Mouse (Mus musculus) liver, embryonic 11.5 days (tissue): ENCODE results near the gene Atxn2. TPM values are rescaled to one million over a fixed set of nuclear protein-coding genes. Genes with fewer than 3 reads are reported as not detected.
"Not testable (repeated sequence)": the region's sequence is repeated elsewhere in the genome, so short reads cannot be mapped to it uniquely, and the experiment has no call there.

ENCODE experiments used
- ATAC-seq: fragments of 200-750 bp; cut with Nextera tagmentation; replicated peaks from 2 replicates; pipeline ENCODE4 v1.8.0; 2017; ENCODE audit warnings: moderate number of reproducible peaks, mild to moderate bottlenecking, moderate TSS enrichment, moderate library complexity; ENCODE audit not compliant: low FRiP score
- DNase-seq: peaks from one replicate; pipeline ENCODE4 v3.0.0-alpha.2; 2017; ENCODE audit warnings: low spot score
- H3K27ac ChIP-seq: fragments of 300-500 bp; sonication (generic); 2 replicates; pipeline ENCODE4 v1.5.1; 2014; ENCODE audit warnings: mild to moderate bottlenecking, low read depth, low read length, control low read depth
- H3K27me3 ChIP-seq: fragments of 300-500 bp; sonication (generic); replicated peaks from 2 replicates; pipeline ENCODE4 v1.6.1; 2014; ENCODE audit warnings: low read length, mixed read lengths; ENCODE audit not compliant: control insufficient read depth, insufficient read depth
- H3K36me3 ChIP-seq: fragments of 300-500 bp; sonication (generic); 2 replicates; pipeline ENCODE4 v1.6.1; 2014; ENCODE audit warnings: mild to moderate bottlenecking, low read length, moderate library complexity, mixed read lengths; ENCODE audit not compliant: control insufficient read depth, insufficient read depth
- H3K4me1 ChIP-seq: fragments of 300-500 bp; sonication (generic); replicated peaks from 2 replicates; pipeline ENCODE4 v1.6.1; 2014; ENCODE audit warnings: low read length, mixed read lengths; ENCODE audit not compliant: control insufficient read depth, insufficient read depth
- H3K4me2 ChIP-seq: fragments of 300-500 bp; sonication (generic); 2 replicates; pipeline ENCODE4 v1.6.1; 2014; ENCODE audit warnings: mild to moderate bottlenecking, control low read depth, moderate library complexity
- H3K4me3 ChIP-seq: fragments of 300-500 bp; sonication (generic); 2 replicates; pipeline ENCODE4 v1.5.1; 2014; ENCODE audit warnings: low read depth, low read length, control low read depth
- H3K9ac ChIP-seq: fragments of 300-500 bp; sonication (generic); 2 replicates; pipeline ENCODE4 v1.6.1; 2014; ENCODE audit warnings: low read depth, low read length, control low read depth
- H3K9me3 ChIP-seq: fragments of 300-500 bp; sonication (generic); 2 replicates; pipeline ENCODE4 v1.6.1; 2016; ENCODE audit warnings: low read length, inconsistent platforms, mixed read lengths; ENCODE audit not compliant: control insufficient read depth
- WGBS: fragments of 180-500 bp; shearing (Covaris S2); extraction: QIAGEN DNeasy Blood & Tissue Kit; methylation state at CpG from one replicate; pipeline ENCODE4 v1.1.7; 2014; 5-methylcytosine and 5-hydroxymethylcytosine counted together
- polyA plus RNA-seq: library from polyadenylated mRNA; unstranded; fragments of >200 nt; fragmentation: Nextera tagmentation; extraction: Ambion mirVana; gene quantifications from 2 replicates; pipeline ENCODE4 v1.2.1, GENCODE M21; 2014

Atxn2 gene
- polyA plus RNA-seq, 1 experiment from 2014 or later, result 63.9 TPM

GRCm38 (mm10) chr5:121685495-121685894 is 25.6 kb upstream of the Atxn2 start:
- H3K27ac ChIP-seq, result no peak overlapping the region

GRCm38 (mm10) chr5:121686113-121686898 is 24.8 kb upstream of the Atxn2 start:
- Histone ChIP-seq H3K4me2 (no peak overlapping the region), H3K4me3 (no peak overlapping the region), H3K9me3 (no peaks in the 10 kb centered on the region), H3K9ac (no peak overlapping the region), H3K27ac (no peak overlapping the region), H3K4me1 (no peaks in the 10 kb centered on the region), H3K27me3 (no peaks in the 10 kb centered on the region), H3K36me3 (peaks cover 33% of the 10 kb centered on the region)
- ATAC-seq (no peak), DNase-seq (no peak)
- WGBS, result 81% methylated on average over 15 of the region's 15 CpGs

More at GRCm38 (mm10) chr5:121685495-121685894, 25.6 kb upstream of the Atxn2 start:
- Histone ChIP-seq H3K4me3 (no peak overlapping the region), H3K36me3 (peaks cover 39% of the 10 kb centered on the region), H3K9me3 (no peaks in the 10 kb centered on the region), H3K4me1 (no peaks in the 10 kb centered on the region), H3K4me2 (no peak overlapping the region), H3K27me3 (no peaks in the 10 kb centered on the region), H3K9ac (no peak overlapping the region)
- WGBS, result 92% methylated on average over 6 of the region's 6 CpGs
- ATAC-seq (no peak), DNase-seq (no peak)

GRCm38 (mm10) chr5:121690482-121691211 is 20.5 kb upstream of the Atxn2 start:
- Histone ChIP-seq H3K27ac (no peak overlapping the region), H3K4me3 (no peak overlapping the region), H3K9me3 (no peaks in the 10 kb centered on the region), H3K4me1 (no peaks in the 10 kb centered on the region; the same call in 1 of the 2 replicates), H3K4me2 (no peak overlapping the region), H3K9ac (no peak overlapping the region; the same call in 1 of the 2 replicates), H3K27me3 (no peaks in the 10 kb centered on the region), H3K36me3 (peaks cover 6% of the 10 kb centered on the region)
- no peak for DNase-seq
- WGBS, result 80% methylated on average over 7 of the region's 7 CpGs
- no peak for ATAC-seq

GRCm38 (mm10) chr5:121691436-121691835 is 19.7 kb upstream of the Atxn2 start:
- not testable (repeated sequence) for DNase-seq, ATAC-seq, H3K4me1 ChIP-seq, H3K4me3 ChIP-seq, H3K9ac ChIP-seq, H3K27me3 ChIP-seq, H3K36me3 ChIP-seq, H3K4me2 ChIP-seq, H3K27ac ChIP-seq, H3K9me3 ChIP-seq
- WGBS, result 86% methylated on average over 7 of the region's 7 CpGs

- ATAC-seq (no peak), DNase-seq (no peak)
- 84% methylated on average over 4 of the region's 4 CpGs for WGBS
- Histone ChIP-seq H3K4me2 (no peak overlapping the region), H3K4me3 (no peak overlapping the region), H3K9me3 (no peaks in the 10 kb centered on the region), H3K36me3 (no peaks in the 10 kb centered on the region), H3K4me1 (no peaks in the 10 kb centered on the region; the same call in 1 of the 2 replicates), H3K27ac (no peak overlapping the region), H3K9ac (no peak overlapping the region), H3K27me3 (no peaks in the 10 kb centered on the region)
These were observed 18.2 kb upstream of the Atxn2 start for GRCm38 (mm10) chr5:121692897-121693296.

- no peaks in the 10 kb centered on the region for H3K27me3 ChIP-seq
- H3K4me1 ChIP-seq, result peaks cover 18% of the 10 kb centered on the region
- no peak overlapping the region for H3K27ac ChIP-seq
- H3K4me3 ChIP-seq, result no peak overlapping the region
- no peak overlapping the region for H3K9ac ChIP-seq
- no peak for DNase-seq
- no peak overlapping the region for H3K4me2 ChIP-seq
- ATAC-seq, result no peak
- no peaks in the 10 kb centered on the region for H3K36me3 ChIP-seq
- H3K9me3 ChIP-seq, result no peaks in the 10 kb centered on the region
- 77% methylated on average over 6 of the region's 6 CpGs for WGBS
These were observed 14.4 kb upstream of the Atxn2 start for GRCm38 (mm10) chr5:121696761-121697160.

GRCm38 (mm10) chr5:121699891-121700290 is 11.2 kb upstream of the Atxn2 start:
- H3K4me3 ChIP-seq, result no peak overlapping the region
- WGBS, result 51% methylated on average over 5 of the region's 5 CpGs
- no peaks in the 10 kb centered on the region for H3K9me3 ChIP-seq
- H3K4me1 ChIP-seq, result peaks cover 23% of the 10 kb centered on the region
- peak overlapping the region; percentile 35; the same call in 1 of the 2 replicates for H3K4me2 ChIP-seq
- no peaks in the 10 kb centered on the region for H3K27me3 ChIP-seq
- ATAC-seq (peak; percentile 52), DNase-seq (no peak)
- no peaks in the 10 kb centered on the region for H3K36me3 ChIP-seq
- peak overlapping the region; percentile 75 for H3K27ac ChIP-seq
- H3K9ac ChIP-seq, result peak overlapping the region; percentile 0; the same call in 1 of the 2 replicates

GRCm38 (mm10) chr5:121700496-121700895 is 10.6 kb upstream of the Atxn2 start:
- Histone ChIP-seq H3K27ac (peak overlapping the region; percentile 75; the same call in 1 of the 2 replicates), H3K9ac (0 out of 2 replicates have a peak overlapping the region, but pooled peaks have one; percentile 41), H3K4me1 (peaks cover 27% of the 10 kb centered on the region), H3K4me3 (no peak overlapping the region), H3K9me3 (no peaks in the 10 kb centered on the region), H3K4me2 (peak overlapping the region; percentile 35; the same call in 1 of the 2 replicates), H3K27me3 (no peaks in the 10 kb centered on the region), H3K36me3 (no peaks in the 10 kb centered on the region)
- ATAC-seq (no peak), DNase-seq (peak; percentile 36)
- 38% methylated on average over 11 of the region's 11 CpGs for WGBS
